Mouse (Mus musculus): ENCODE results near the gene Cdh3.

Gene Cdh3

GRCm38 (mm10) chr8:106527241-106528036 is 16.7 kb downstream of the Cdh3 start:
- no peak for DNase-seq (ENCODE audit: low read depth)

DNA sequence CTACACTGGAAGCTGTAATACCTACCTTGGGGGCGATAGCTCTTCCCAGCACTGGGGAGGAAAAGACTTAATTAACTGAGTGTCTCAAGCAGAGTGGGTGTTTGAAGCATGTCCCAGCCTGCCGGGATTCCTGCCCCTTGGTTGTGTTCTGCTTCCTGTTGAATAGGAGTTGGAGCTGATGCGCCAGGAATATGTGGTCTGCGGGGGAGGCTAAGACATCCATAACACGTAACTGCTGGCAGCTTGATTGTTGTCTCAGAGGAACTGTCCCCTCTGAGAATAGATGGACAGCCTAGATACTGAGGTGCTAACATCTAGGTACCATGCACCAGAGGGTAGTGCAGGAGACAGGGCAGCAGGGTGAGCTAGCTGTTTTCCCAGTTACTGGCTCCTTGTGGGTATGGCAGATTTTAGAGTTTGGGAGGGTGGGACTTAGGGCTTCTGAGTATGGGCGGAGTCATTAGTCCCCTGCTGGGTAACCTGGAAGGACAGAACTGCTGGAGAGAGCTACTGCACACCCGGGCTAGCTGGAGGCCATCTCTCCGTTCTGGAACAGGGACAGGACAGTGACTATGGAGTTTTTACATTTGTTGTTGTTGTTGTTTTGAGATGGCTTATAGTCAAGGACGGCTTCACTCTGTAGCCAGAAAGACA is 18.0 kb downstream of the Cdh3 start:
- no peak for DNase-seq (ENCODE audit: low read depth)

DNA sequence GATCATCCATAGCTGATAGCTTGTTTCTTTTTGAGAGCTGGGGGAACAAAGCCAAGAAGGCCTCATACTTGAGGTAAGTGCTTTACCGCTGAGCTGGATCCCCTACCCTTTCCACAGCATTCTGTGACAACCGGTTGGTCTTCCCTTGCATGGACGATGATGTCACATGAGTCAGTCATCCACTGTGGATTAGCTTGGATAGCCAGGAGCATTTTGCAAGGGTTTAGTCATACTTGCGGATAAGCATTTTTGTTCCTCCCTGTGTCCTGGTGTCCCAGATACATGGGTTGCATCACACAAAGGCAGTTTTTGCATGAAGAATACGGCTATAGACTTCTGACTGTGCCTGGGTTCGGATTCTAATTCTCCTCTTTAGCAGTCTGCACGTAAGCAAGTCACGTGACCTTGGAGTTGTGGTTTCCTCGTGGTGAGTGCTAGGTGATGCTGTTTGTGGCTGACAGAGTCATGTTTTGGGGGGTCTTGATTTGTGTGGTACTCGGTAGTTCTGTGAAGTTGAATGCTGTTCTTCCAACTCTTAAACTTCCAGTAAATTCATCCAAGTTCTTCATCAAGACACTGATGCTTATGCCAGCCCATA is 19.3 kb downstream of the Cdh3 start:
- no peak for DNase-seq (ENCODE audit: low read depth)

GRCm38 (mm10) chr8:106530566-106530965 is 19.9 kb downstream of the Cdh3 start:
- no peak for DNase-seq (ENCODE audit: low read depth)

DNA sequence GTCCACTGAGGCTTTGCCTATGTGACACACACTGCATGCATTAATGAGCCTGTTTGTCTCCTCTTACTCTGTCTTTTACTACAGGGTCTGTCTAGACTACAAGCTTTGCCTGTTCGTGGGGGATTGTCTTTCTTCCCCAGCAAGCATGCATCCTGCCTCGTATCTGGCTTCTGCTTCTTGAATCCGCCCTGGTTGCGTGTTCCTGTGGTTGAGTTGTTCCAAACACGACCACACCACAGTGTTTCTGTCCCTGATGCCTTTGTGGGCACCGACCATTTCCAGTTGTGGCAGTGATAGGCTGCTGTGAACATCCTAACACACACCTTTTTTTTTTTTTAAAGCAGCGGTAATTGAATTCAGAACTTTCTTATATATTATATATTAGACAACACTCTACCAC is 23.0 kb downstream of the Cdh3 start:
- no peak for DNase-seq (ENCODE audit: low read depth)

GRCm38 (mm10) chr8:106534449-106534848 is 23.8 kb downstream of the Cdh3 start:
- DNase-seq (ENCODE audit: low read depth) = peak; percentile 54

GRCm38 (mm10) chr8:106535448-106535847 is 24.8 kb downstream of the Cdh3 start:
- no peak for DNase-seq (ENCODE audit: low read depth)

DNA sequence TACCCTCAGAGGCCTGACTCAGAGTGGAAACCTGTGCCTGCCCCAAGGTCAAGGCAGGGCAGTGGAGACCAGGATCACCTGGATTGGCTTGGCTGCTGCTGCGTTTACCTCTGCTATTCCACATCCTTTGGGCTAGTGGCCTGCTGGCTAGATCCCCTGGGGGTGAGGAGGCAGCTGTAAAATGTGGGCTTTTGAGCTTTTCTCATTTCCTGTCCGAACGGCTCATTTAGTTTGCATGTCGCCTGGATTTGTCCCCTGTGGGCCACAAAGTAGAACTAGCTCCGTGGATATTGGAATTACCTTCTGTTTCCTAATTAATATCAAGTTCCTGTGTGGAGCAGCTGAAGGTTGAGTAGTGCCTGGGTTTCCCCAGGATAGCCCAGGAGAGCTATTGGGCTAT is 28.5 kb downstream of the Cdh3 start:
- DNase-seq (ENCODE audit: low read depth) = no peak

DNA sequence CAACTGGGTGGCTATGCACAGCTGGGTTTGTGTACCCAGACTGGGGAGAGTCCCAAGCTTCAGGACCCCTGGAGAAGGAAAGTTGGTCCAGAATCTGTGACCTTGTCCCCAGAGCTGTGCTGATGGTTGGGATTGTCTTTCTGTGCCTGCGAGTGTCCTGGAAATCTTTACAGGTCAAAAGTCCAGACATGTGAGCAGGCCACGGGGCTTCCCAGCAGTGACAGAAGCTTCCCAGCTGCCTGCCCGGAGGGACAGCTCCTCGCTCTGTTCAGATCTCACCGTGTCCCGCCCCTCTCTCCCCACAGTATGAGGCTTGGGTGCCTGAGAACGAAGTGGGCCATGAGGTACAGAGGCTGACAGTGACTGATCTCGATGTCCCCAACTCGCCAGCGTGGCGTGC is 30.3 kb downstream of the Cdh3 start:
- no peak for DNase-seq (ENCODE audit: low read depth)

GRCm38 (mm10) chr8:106543043-106543442 is 32.4 kb downstream of the Cdh3 start:
- no peak for DNase-seq (ENCODE audit: low read depth)

DNA sequence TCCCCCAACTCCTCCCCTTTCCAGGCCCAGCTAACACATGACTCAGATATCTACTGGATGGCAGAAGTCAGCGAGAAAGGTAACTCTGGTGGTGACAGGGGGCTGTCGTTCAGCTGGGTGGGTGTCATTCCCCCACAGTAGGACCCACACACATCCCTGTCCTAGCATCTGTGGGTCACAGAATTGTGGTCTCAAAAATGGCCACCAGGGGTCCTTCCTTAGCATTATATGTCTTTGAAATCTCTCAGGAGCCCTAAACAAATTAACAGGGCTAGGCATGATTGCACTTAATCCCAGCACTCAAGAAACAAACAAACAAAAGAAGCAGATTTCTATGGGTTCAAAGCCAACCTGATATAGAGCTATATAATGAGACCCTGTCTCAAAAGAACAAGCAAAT is 34.5 kb downstream of the Cdh3 start:
- DNase-seq (ENCODE audit: low read depth) = no peak

- no peak for DNase-seq (ENCODE audit: low read depth)
These were observed 36.1 kb downstream of the Cdh3 start for GRCm38 (mm10) chr8:106546746-106547145.

DNA sequence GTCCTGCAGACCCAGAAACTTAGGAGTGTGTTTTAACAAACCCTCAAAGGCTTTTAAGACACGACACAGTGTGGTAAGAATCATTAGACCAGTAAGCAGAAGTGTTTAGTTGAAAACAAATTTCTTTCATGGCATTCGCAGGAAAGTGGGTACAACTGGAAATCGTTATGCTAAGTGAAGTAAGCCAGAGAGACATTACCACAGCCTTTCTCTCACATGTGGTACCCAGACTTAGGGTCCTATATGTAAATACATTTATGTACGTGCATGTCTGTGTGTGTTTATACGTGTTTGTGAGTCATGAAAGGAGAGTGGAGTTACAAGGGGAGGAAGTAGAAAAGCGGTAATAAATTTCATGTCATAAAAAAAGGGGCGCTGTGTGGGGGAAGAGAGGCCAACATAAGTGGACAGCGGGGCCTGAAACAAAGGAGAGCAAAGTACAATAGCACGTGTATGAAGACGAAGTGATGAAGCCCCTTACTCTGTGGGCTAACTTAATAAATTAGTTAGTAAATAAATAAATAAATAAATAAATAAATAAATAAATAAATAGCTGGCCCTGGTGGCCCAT is 37.8 kb downstream of the Cdh3 start:
- DNase-seq (ENCODE audit: low read depth) = no peak

DNA sequence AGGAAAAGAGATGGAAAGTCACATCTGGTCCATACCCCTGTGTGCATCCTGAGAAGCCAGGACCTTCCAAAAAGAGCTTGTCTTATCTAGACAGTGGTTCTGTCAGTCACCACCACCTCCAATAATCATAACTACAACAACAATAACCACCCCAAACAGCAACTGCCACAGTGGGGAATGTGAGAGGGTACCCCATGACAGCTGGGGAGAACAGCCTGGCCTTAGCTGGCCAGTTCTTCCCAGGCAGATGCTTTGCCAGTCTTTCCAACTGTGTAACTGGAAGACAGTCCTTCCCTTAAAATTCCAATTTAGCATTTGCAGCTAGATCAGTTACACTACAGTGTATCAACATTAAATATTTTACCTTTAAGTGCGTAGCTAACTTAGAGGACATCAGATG is 40.2 kb downstream of the Cdh3 start:
- DNase-seq (ENCODE audit: low read depth) = no peak

- no peak for DNase-seq (ENCODE audit: low read depth)
These were observed 43.3 kb downstream of the Cdh3 start for GRCm38 (mm10) chr8:106554011-106554410.

- DNase-seq (ENCODE audit: low read depth) = no peak
These were observed 45.5 kb downstream of the Cdh3 start for GRCm38 (mm10) chr8:106556068-106556645.

DNA sequence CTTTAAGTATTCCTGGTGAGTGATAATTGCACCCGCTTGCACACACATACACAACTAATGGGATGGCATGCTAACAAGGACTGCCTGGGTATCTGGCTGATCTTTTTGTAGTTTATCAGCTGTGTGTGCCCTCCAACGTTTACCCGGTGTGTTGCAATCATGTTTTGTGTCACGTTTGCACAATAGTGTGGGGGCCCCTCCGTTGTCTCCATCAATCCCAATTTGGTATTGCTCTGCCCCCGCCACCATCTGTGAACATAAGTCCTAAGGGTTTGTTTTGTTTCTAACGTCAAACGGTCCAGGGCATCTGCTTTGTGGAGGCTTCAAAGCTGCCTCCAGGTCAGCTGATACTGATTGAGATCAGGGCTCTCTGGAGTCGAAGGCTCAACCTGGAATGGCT is 49.2 kb downstream of the Cdh3 start:
- no peak for DNase-seq (ENCODE audit: low read depth)

DNA sequence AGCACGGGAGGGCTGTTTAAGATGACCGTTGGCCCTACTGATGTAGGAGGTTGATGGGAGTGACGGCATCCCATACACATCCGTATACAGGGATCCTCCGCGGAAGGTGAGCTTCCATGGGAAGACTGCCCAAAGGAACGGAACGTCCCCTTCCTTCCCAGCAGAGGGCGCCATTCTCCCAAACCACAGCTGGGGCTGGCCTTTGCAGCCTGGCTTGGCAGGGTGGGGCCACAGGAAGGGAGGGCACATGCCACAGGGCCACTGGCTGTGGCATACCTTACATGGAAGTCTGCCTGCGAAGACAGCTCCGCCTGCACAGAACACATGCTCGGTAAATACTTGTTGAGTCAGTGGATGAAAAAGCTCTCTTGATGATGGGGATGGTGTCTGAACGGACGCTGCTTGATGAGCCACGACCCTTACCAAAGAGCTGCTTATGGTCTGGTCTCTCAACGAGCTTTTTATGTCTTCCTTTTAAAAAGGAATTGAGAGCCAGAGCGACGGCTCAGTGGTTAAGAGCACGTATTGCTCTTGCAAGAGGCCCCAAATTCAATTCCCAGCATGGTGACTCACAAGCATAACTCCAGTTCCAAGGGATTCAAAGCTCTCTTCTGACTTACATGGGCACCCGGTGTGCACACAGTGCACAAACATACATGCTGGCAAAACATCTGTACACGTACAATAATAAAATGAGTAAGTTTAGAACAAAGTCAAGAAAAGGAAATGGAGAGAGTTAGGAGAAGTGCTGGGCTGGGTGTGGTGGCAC is 50.6 kb downstream of the Cdh3 start:
- no peak for DNase-seq (ENCODE audit: low read depth)

GRCm38 (mm10) chr8:106563691-106564182 is 53.0 kb downstream of the Cdh3 start:
- DNase-seq (ENCODE audit: low read depth) = no peak

GRCm38 (mm10) chr8:106569006-106569405 is 58.3 kb downstream of the Cdh3 start:
- DNase-seq (ENCODE audit: low read depth) = no peak

DNA sequence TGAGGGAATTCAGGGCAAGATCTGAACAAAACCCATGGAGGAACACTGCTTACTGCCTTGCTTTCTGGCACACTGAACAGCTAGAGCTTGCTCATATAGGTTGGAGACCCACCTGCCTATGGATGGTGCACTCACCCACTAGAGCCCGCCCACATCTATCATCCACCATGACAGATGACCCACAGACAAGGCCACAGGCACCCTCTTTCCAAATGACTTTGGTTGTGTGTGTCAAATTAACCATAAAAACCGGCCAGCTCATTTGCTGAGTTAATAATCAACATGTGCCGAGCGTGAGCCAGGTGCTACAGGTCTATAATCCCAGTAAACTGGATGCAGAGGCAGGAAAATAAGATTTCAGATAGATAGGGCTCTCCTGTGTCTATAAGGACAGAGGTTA is 59.7 kb downstream of the Cdh3 start:
- DNase-seq (ENCODE audit: low read depth) = no peak
